Mouse (Mus musculus) myocyte (in vitro differentiated cells): Measurements from ENCODE around the gene Gm9913. TPM values are rescaled to one million over a fixed set of nuclear protein-coding genes. Genes with fewer than 3 reads are reported as not detected.

Source experiments
- H3K27me3 ChIP-seq: one replicate; pipeline ENCODE4 v1.6.1; 2011; ENCODE audit not compliant: control insufficient read depth, insufficient read depth, insufficient read length
- H3K36me3 ChIP-seq: one replicate; pipeline ENCODE4 v1.6.1; 2011; ENCODE audit not compliant: control insufficient read depth, insufficient read depth
- H3K4me2 ChIP-seq: one replicate; pipeline ENCODE4 v1.6.1; 2011; ENCODE audit warnings: low read depth, control low read depth
- H3K4me3 ChIP-seq: one replicate; pipeline ENCODE4 v1.5.1; 2011; ENCODE audit warnings: mild to moderate bottlenecking, control low read depth, moderate library complexity
- H3K79me2 ChIP-seq: one replicate; pipeline ENCODE4 v1.6.1; 2011; ENCODE audit not compliant: control insufficient read depth, insufficient read depth
- H3ac ChIP-seq: one replicate; pipeline ENCODE4 v1.6.1; 2011; ENCODE audit not compliant: control insufficient read depth, insufficient read length
- CEBPB ChIP-seq: IDR thresholded peaks from 2 replicates; pipeline ENCODE4 v1.6.1; 2011; ENCODE audit warnings: mild to moderate bottlenecking, moderate library complexity; ENCODE audit not compliant: poor library complexity, insufficient read depth, severe bottlenecking
- E2F4 ChIP-seq: IDR thresholded peaks from one replicate; pipeline ENCODE4 v1.6.1; 2011; ENCODE audit warnings: mild to moderate bottlenecking, control low read depth, moderate library complexity; ENCODE audit not compliant: insufficient read depth
- MAX ChIP-seq: IDR thresholded peaks from one replicate; pipeline ENCODE4 v1.6.1; 2011; ENCODE audit warnings: low read depth, mild to moderate bottlenecking, control low read depth
- MYOD1 ChIP-seq, 3 experiments: IDR thresholded peaks; one replicate each; pipeline ENCODE4 v1.6.1; 2011; ENCODE audit warnings: control low read depth in 2 of 3, low read depth in 2 of 3, mild to moderate bottlenecking in 2 of 3, moderate library complexity in 1 of 3; ENCODE audit not compliant: insufficient read length in 2 of 3, control insufficient read depth in 1 of 3
- MYOG ChIP-seq, 3 experiments: IDR thresholded peaks; one replicate each; pipeline ENCODE4 v1.6.1; 2011; ENCODE audit warnings: control low read depth in 2 of 3, low read depth in 2 of 3, mild to moderate bottlenecking in 2 of 3; ENCODE audit not compliant: insufficient read length in 2 of 3, control insufficient read depth in 1 of 3, insufficient read depth in 1 of 3
- POLR2A ChIP-seq: IDR thresholded peaks from one replicate; pipeline ENCODE4 v1.6.1; 2011; ENCODE audit warnings: low read depth, mild to moderate bottlenecking, control low read depth, moderate library complexity; ENCODE audit not compliant: insufficient read length
- POLR2AphosphoS2 ChIP-seq: IDR thresholded peaks from one replicate; pipeline ENCODE4 v1.6.1; 2011; ENCODE audit warnings: low read depth, control low read depth; ENCODE audit not compliant: insufficient read length
- REST ChIP-seq: IDR thresholded peaks from one replicate; pipeline ENCODE4 v1.6.1; 2011; ENCODE audit warnings: mild to moderate bottlenecking, control low read depth, moderate library complexity; ENCODE audit not compliant: insufficient read depth, insufficient read length
- SRF ChIP-seq: IDR thresholded peaks from one replicate; pipeline ENCODE4 v1.6.1; 2011; ENCODE audit warnings: low read depth; ENCODE audit not compliant: control insufficient read depth, insufficient read length
- TCF12 ChIP-seq: IDR thresholded peaks from one replicate; pipeline ENCODE4 v1.6.1; 2011; ENCODE audit warnings: mild to moderate bottlenecking, control low read depth; ENCODE audit not compliant: poor library complexity, insufficient read depth, severe bottlenecking
- TCF3 ChIP-seq: IDR thresholded peaks from one replicate; pipeline ENCODE4 v1.6.1; 2011; ENCODE audit warnings: low read depth, control low read depth; ENCODE audit not compliant: insufficient read length
- USF1 ChIP-seq: IDR thresholded peaks from one replicate; pipeline ENCODE4 v1.6.1; 2011; ENCODE audit warnings: low read depth, mild to moderate bottlenecking, control low read depth, moderate library complexity
- polyA plus RNA-seq: library from polyadenylated mRNA; unstranded; fragments of >200 nt; fragmentation: generic; extraction: Trizol; gene quantifications from one replicate; pipeline ENCODE4 v1.2.1, GENCODE M21; 2012; ENCODE audit warnings: missing spikeins

The Gm9913 gene
- polyA plus RNA-seq, 1 experiment, result 0.37 TPM

GRCm38 (mm10) chr2:125471721-125472120 is 33.2 kb upstream of the Gm9913 start:
- Histone ChIP-seq H3K27me3 (no peaks in the 10 kb centered on the region), H3K36me3 (peaks cover 35% of the 10 kb centered on the region), H3K4me3 (no peak overlapping the region), H3K79me2 (peaks cover 23% of the 10 kb centered on the region), H3ac (no peak overlapping the region), H3K4me2 (peak overlapping the region; percentile 13)
- TF ChIP-seq MAX (no peak), POLR2A (no peak), CEBPB (no peak), USF1 (no peak), TCF3 (no peak), E2F4 (no peak), TCF12 (no peak), MYOG (IDR thresholded peaks at IDR 0.05; ENCODE audit: control insufficient read depth in 1 of 3, insufficient read depth in 1 of 3, insufficient read length in 2 of 3, low read depth in 2 of 3) (no peak), MYOD1 (IDR thresholded peaks at IDR 0.05; ENCODE audit: control insufficient read depth in 1 of 3, insufficient read length in 2 of 3, low read depth in 2 of 3) (no peak), SRF (no peak), POLR2AphosphoS2 (no peak), REST (no peak)

DNA sequence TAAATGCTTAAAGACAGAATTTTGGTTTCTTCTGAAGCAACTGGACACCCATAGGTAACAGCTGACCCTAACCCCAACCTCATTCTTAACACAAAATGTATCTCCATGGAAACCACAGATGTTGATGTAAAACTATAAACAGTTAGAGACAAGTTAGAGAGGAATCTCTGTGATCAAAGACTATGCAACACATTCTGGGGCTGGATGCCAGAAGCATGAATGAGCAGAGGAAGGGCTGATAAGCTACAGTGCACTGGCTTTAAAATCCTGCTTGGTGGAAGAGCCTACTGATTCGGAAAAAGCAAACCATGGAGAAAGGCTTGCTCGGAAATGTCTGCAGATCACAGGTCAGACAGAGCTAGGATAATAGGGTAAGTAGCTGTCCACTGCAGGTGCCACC is 31.7 kb upstream of the Gm9913 start:
- Histone ChIP-seq H3ac (no peak overlapping the region), H3K4me2 (no peak overlapping the region), H3K36me3 (peaks cover 36% of the 10 kb centered on the region), H3K27me3 (no peaks in the 10 kb centered on the region), H3K79me2 (peaks cover 37% of the 10 kb centered on the region), H3K4me3 (no peak overlapping the region)
- no peak for TF ChIP-seq MYOG (IDR thresholded peaks at IDR 0.05; ENCODE audit: control insufficient read depth in 1 of 3, insufficient read depth in 1 of 3, insufficient read length in 2 of 3, low read depth in 2 of 3)
- no peak for TF ChIP-seq USF1
- TF ChIP-seq E2F4, result no peak
- no peak for TF ChIP-seq REST
- no peak for TF ChIP-seq TCF3
- no peak for TF ChIP-seq MYOD1 (IDR thresholded peaks at IDR 0.05; ENCODE audit: control insufficient read depth in 1 of 3, insufficient read length in 2 of 3, low read depth in 2 of 3)
- no peak for TF ChIP-seq TCF12
- TF ChIP-seq MAX, result no peak
- TF ChIP-seq POLR2A, result no peak
- no peak for TF ChIP-seq POLR2AphosphoS2

DNA sequence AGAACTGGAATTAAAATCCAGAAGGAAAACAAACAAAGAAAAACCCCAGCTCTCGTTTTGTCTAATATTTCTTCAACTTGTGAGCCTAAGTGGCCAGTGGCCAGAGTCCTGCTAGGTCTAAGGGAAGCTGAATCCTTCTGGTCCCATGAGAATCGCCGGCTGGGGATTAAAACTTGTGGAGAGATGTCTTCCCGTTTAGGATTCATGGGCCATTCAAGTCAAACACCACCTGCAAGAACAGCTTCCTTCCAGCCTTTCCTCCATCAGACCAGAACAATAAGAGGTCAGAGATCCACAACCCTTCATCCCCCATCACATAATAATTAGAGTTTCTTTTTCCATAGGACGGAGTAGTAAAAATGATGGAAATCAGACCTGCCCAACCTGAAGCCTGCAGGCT is 30.2 kb upstream of the Gm9913 start:
- no peak overlapping the region for H3ac ChIP-seq
- TF ChIP-seq CEBPB (no peak), SRF (no peak), POLR2AphosphoS2 (no peak), TCF12 (no peak), MAX (no peak), POLR2A (no peak), USF1 (no peak), REST (no peak), TCF3 (no peak), MYOD1 (IDR thresholded peaks at IDR 0.05; ENCODE audit: control insufficient read depth in 1 of 3, insufficient read length in 2 of 3, low read depth in 2 of 3) (no peak), E2F4 (no peak)
- peaks cover 42% of the 10 kb centered on the region for H3K36me3 ChIP-seq
- H3K4me2 ChIP-seq, result no peak overlapping the region
- peaks cover 51% of the 10 kb centered on the region for H3K79me2 ChIP-seq
- H3K4me3 ChIP-seq, result no peak overlapping the region
- H3K27me3 ChIP-seq, result no peaks in the 10 kb centered on the region

- Histone ChIP-seq H3K4me3 (no peak overlapping the region), H3K27me3 (no peaks in the 10 kb centered on the region), H3ac (no peak overlapping the region), H3K36me3 (peaks cover 42% of the 10 kb centered on the region), H3K4me2 (no peak overlapping the region), H3K79me2 (peaks cover 58% of the 10 kb centered on the region)
- TF ChIP-seq E2F4, result no peak
- TF ChIP-seq POLR2A, result no peak
- TF ChIP-seq CEBPB, result no peak
- TF ChIP-seq USF1, result no peak
- TF ChIP-seq MAX, result no peak
- TF ChIP-seq MYOG (IDR thresholded peaks at IDR 0.05; ENCODE audit: control insufficient read depth in 1 of 3, insufficient read depth in 1 of 3, insufficient read length in 2 of 3, low read depth in 2 of 3), result no peak
- TF ChIP-seq MYOD1 (IDR thresholded peaks at IDR 0.05; ENCODE audit: control insufficient read depth in 1 of 3, insufficient read length in 2 of 3, low read depth in 2 of 3), result no peak
- no peak for TF ChIP-seq TCF3
- TF ChIP-seq SRF, result no peak
These were observed 28.7 kb upstream of the Gm9913 start for GRCm38 (mm10) chr2:125476231-125476630.

- no peak overlapping the region for H3K4me2 ChIP-seq
- TF ChIP-seq POLR2A (no peak), CEBPB (no peak), TCF3 (no peak), POLR2AphosphoS2 (no peak), MYOD1 (IDR thresholded peaks at IDR 0.05; ENCODE audit: control insufficient read depth in 1 of 3, insufficient read length in 2 of 3, low read depth in 2 of 3) (no peak), TCF12 (no peak), E2F4 (no peak), MYOG (IDR thresholded peaks at IDR 0.05; ENCODE audit: control insufficient read depth in 1 of 3, insufficient read depth in 1 of 3, insufficient read length in 2 of 3, low read depth in 2 of 3) (no peak), USF1 (no peak)
- H3K4me3 ChIP-seq, result no peak overlapping the region
- H3K27me3 ChIP-seq, result no peaks in the 10 kb centered on the region
- peaks cover 67% of the 10 kb centered on the region for H3K79me2 ChIP-seq
- H3K36me3 ChIP-seq, result peaks cover 42% of the 10 kb centered on the region
- no peak overlapping the region for H3ac ChIP-seq
These were observed 27.5 kb upstream of the Gm9913 start for GRCm38 (mm10) chr2:125477367-125477766.
